Mouse (Mus musculus) thymus, postnatal 4 days (tissue): ENCODE measurements at regions not wholly inside any gene's neighbourhood (a gene's known extent, or its start where the extent isn't known, plus 50 kb on each side); places are given as distances from the start of the nearest gene placed in this dataset.

ENCODE experiments used
- DNase-seq: peaks from one replicate; pipeline ENCODE4 v3.0.0; 2021

DNA sequence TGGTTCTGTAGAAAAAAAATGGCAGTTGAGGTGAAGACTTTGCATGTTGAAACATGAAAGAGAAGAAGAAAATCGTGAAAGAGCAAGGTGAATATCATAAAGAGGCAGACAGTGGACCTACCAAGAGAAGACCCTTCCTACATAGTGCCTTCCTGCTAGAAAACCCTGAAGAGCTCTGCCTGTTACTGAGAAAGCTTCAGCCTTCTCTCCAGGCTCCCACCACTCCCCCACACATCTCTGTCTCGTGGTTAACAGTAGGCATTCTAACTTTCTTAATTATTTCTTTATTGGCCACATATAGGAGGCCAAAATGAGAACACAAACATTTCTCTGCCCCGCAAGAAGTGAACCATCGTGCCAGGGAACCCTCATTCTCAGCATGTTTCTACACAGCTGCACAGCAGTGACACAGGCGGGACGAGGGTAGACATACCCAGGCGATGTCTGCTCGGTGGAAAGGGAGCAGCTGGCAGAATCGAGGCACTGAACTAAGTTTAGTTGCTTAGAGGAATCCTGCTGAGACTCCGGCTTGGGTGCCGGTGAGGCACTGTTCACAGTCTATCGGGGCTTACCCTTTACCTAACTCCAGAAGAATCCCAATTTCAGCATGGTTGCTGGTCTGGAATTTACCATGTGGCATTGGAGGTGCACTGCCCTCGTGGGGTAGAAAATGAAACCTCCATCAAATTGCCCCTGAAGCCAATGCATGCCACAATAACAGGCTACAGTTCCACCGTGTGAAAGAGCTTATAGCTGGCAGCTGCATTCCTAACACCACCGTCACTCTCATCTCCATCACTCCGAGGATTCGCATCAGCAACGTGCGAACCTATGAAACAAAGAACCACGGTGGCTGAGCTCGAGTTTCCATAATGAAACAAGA lies 260.4 kb upstream of the Tsc22d2 start:
- DNase-seq: no peak

- DNase-seq: peak; percentile 16
Observed at GRCm38 (mm10) chr3:58159384-58159783, 255.1 kb upstream of the Tsc22d2 start.

DNA sequence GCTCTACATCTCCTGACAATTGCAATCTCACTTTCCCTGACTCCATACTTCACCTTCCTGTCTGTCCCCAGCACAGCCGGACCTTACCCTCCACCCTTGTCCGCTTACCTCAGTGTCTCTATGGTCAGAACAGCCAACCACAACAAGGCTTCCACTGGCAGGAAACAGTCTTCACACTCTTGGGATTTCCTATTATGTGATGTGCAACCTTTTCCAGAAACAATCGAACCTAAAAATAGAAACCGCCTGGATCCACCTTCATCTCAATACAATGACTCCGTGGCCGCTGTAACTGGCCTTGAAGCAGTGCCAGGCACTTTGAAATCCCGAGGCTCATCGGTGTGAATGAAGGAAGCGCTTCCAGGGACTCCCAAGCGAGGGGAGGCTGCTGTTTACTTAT lies 252.3 kb upstream of the Tsc22d2 start:
- no peak for DNase-seq

DNA sequence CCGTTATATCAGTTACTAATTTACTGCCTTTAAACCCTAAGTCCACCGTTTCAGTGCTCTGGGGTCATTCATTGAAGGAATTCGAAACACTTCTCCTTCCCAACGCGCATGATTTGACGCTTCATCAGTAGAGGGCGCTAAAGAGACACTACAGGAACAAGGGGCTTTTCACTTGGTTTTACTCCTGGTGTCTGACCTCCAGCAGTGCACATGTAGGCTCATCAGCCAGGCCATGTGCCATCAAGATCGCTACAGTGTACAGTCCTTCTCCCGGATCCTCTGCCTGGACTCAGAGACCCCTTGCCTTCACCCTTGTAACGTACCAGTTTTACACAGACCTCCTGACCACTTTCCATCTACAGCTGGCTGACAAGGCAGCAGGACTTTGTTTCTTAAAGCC lies 250.7 kb upstream of the Tsc22d2 start:
- peak; percentile 61 for DNase-seq

GRCm38 (mm10) chr3:58166628-58167027 lies 247.9 kb upstream of the Tsc22d2 start:
- DNase-seq: no peak

GRCm38 (mm10) chr3:58167121-58167520 lies 247.4 kb upstream of the Tsc22d2 start:
- DNase-seq: no peak

DNA sequence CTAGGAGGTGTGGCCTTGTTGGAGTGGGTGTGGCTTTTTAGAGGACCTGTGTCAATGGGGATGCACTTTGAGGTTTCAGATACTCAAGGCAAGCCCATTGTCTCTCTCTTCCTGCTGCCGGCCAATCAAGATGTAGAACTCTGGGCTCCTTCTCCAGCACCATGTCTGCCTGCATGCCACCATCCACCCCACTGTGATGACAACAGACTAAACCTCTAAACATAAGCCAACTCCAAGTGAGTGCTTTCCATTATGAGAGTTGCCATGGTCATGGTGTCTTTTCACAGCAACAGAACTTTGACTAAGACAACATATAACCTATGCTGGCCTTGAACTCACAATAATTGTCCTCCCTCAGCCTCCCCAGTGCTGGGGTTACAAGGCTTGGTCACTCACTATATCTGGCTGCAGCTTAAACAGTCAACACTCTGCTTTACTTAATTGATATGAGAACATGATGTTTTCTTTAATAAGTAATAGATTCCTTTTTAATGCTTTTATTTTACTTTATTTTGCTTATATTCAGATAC lies 246.7 kb upstream of the Tsc22d2 start:
- no peak for DNase-seq

DNA sequence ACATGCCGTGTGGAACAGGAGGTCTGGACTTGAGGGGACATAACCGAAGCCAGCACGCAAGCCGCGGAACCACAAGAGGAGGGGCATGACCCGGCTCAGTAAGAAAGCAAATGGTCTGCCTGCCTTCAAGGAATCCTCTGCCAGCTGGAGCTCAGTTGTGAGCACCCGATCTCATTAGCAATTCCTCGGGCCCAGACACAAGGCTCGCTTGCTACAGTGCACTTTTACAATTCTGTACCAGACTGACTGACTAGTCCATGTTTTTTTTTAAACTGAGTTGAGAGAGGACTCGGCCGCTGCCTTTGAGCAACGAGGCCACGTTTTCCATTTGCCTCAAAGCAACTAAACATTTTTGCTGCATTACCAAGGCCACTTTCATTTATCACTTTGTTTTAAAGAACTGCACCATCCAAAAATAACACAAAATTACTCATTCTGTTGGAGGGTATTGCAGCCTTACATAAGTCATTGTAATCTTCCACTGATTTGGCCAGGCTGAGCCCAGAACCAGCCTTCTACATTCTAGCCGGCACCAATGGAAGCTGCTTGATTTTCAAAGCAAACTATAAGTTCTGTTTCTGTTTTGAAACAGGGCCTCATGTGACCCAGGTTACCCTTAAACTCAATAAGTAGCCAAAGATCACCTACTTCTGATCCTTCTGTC lies 245.9 kb upstream of the Tsc22d2 start:
- DNase-seq: no peak

DNA sequence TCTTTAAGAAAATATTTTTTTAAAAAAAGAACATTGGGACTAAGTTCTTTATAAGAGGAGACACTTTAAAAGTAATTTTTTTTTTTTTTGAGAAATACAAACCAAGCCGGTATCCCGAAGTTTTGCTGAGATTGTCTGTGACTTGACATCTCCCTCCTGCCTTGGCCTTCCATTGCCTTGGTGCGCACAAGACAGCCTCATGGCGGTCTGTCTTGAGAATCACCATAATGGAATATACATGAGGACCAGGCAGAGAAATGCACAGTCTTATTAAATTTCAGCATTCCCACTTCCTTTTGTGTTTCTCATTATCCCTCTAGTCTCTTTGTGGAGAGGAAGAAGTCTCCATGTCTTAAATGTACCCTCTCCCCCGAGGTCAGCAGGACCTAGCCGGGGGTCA lies 244.7 kb upstream of the Tsc22d2 start:
- DNase-seq: no peak

GRCm38 (mm10) chr3:58172096-58172495 lies 242.4 kb upstream of the Tsc22d2 start:
- no peak for DNase-seq

DNA sequence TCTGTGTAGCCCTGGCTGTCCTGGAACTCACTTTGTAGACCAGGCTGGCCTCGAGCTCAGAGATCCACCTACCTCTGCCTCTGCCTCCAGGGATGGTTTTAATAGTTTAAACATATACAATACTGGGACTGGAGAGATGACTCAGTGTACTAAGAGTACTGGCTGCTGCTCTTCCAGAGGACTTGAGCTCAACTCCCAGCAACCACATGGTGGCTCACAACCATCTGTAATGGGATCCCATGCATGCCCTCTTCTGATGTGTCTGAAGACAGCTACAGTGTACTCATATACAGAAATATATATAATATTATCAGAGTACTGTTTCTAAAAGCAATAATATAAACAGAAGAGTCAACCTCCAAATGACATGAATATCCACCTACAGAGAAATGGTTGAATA lies 240.7 kb upstream of the Tsc22d2 start:
- DNase-seq: no peak

- no peak for DNase-seq
Observed at GRCm38 (mm10) chr3:58181715-58182114, 232.8 kb upstream of the Tsc22d2 start.

- DNase-seq: no peak
Observed at GRCm38 (mm10) chr3:58182299-58182698, 232.2 kb upstream of the Tsc22d2 start.

- no peak for DNase-seq
Observed at GRCm38 (mm10) chr3:58183279-58183678, 231.2 kb upstream of the Tsc22d2 start.

DNA sequence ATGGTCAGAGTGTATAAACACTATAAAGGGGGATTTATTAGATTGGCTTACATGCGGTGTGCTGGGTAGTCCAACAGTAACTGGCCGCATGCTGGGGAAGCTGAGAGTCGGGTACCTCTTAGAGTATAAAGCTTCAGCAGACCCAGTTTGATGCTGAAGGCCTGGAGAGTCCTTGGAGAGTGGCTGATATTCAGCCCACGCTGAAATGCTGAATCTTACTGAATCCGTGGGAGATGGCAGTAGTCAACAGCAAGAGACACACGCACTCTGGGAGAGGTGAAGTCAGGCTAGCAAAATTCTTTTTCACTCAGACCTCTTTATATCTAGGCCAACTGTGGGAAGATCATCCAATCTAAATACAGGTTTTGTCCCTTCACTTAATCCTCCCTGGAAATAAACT lies 214.1 kb upstream of the Tsc22d2 start:
- DNase-seq: no peak

DNA sequence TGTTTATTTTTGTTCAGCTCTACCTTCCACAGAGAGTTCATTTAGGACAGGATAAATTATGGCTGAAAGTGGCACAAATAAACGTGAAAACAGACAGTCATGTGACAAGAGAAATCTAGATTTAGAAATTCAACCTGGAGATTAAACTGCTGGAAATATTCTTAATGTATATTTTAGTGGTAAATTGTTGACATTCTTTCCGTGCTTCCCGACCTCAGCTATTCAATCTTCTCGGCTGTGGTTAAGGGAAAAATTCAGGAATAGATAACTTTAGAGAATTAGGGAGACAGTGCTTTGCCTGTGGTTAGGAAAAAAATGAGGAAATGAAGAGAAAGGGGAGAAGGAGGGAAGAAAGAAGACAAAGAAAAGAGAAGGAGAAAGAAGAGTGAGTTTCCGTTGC lies 211.7 kb upstream of the Tsc22d2 start:
- no peak for DNase-seq

GRCm38 (mm10) chr3:58203806-58204205 lies 210.7 kb upstream of the Tsc22d2 start:
- no peak for DNase-seq

- no peak for DNase-seq
Observed at GRCm38 (mm10) chr3:58205526-58205925, 209.0 kb upstream of the Tsc22d2 start.

GRCm38 (mm10) chr3:58206776-58207398 lies 207.6 kb upstream of the Tsc22d2 start:
- no peak for DNase-seq

DNA sequence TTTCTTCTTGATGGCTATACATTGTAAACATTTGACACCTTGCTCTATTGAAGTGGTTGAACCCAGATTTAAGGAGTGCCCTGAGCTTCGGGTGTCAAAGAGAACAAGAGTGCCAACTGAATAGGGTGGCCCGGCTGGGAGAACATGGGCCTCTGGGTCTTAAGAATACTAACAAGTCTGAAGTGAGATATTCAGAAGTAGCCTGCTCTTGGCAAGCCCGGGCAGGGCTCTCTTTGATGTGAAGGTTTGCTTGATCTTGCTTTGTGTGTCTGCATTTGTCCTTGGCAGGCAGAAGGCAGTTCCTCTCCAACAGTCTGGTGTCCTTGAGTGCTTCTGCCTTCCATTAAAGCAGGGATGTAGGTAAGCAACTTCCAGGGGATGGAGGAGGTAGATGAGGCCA lies 203.5 kb upstream of the Tsc22d2 start:
- no peak for DNase-seq

GRCm38 (mm10) chr3:58224696-58225095 lies 189.8 kb upstream of the Tsc22d2 start:
- DNase-seq: no peak

- DNase-seq: no peak
Observed at GRCm38 (mm10) chr3:58226447-58227321, 187.8 kb upstream of the Tsc22d2 start.

- DNase-seq: no peak
Observed at GRCm38 (mm10) chr3:58227322-58227627, 187.2 kb upstream of the Tsc22d2 start.
